In the genomic region with DNA sequence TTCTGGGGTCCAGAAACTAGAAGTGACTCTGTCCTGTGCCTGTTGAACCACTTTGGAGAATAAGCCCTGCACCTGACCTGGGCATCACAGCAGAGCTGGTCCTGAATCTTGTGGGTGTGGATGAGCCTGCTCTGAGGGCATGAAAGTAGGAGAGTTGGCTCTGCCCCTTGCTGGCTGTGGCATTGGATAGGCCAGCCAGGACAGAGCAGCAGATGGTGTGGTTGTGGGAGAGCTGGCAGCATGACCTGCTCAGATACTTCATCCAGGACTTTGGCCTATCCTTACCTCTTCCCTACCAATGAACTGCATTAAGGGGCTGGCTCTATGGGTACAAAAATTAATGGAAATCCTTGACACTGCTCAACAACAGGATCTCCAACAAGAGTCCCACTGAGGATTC, we compare ENCODE assay signal across 16 mouse cellular contexts. TPM values are rescaled to one million over a fixed set of nuclear protein-coding genes. Genes with fewer than 3 reads are reported as not detected.
"Had no signal": no experiment of that assay in that cellular context is flagged by ENCODE, and none has a peak within 500 bp of the region (broad histone marks: within the 10 kb centered on the region; RNA-seq: fewer than 3 reads in every experiment).

No protein-coding gene starts in this region.

- H3K36me3 ChIP-seq: limb, embryonic 13.5 days; midbrain, embryonic 15.5 days; neural tube, embryonic 13.5 days had no signal

- ATAC-seq: lung, postnatal 0 days; midbrain, embryonic 15.5 days had no signal

- H3K27ac ChIP-seq: limb, embryonic 13.5 days; liver, embryonic 14.5 days; midbrain, embryonic 15.5 days; neural tube, embryonic 13.5 days had no signal

- H3K4me1 ChIP-seq: limb, embryonic 13.5 days; megakaryocyte, embryonic 14.5 days; midbrain, embryonic 15.5 days; neural tube, embryonic 13.5 days had no signal

- H3K27me3 ChIP-seq: limb, embryonic 13.5 days; megakaryocyte, embryonic 14.5 days; midbrain, embryonic 15.5 days; neural tube, embryonic 13.5 days had no signal

- H3K9ac ChIP-seq: limb, embryonic 13.5 days; liver, embryonic 14.5 days; midbrain, embryonic 15.5 days; neural tube, embryonic 13.5 days had no signal

- H3K4me2 ChIP-seq: limb, embryonic 13.5 days; midbrain, embryonic 11.5 days; midbrain, embryonic 15.5 days; neural tube, embryonic 13.5 days had no signal

- DNase-seq: kidney, postnatal 25 days; layer of hippocampus, postnatal 36 days; lung, adult 2 months; lung, postnatal 4 days; retina, postnatal 1 day; right cerebral cortex, postnatal 4 days; spleen, adult 18-20 months; thymus, postnatal 36 days had no signal

- H3K4me3 ChIP-seq: limb, embryonic 13.5 days; megakaryocyte, embryonic 14.5 days; midbrain, embryonic 15.5 days; neural tube, embryonic 13.5 days had no signal

- H3K9me3 ChIP-seq: limb, embryonic 13.5 days; midbrain, embryonic 15.5 days; neural tube, embryonic 13.5 days had no signal

RNA-seq across cellular contexts. Expression of gene Kera, which starts 3.4 kb away (rescaled TPM):
- polyA plus RNA-seq: liver, adult 2 months; liver, embryonic 14.5 days; lung, adult 2 months; lung, postnatal 0 days had no signal

RNA-seq across cellular contexts. Expression of gene Epyc, which starts 40.6 kb away (rescaled TPM):
- polyA plus RNA-seq: liver, adult 2 months; liver, embryonic 14.5 days; lung, postnatal 0 days had no signal
